Mouse (Mus musculus): ENCODE data around the gene Mlst8.

GRCm38 (mm10) chr17:24475586-24475985, 3.3 kb downstream of the Mlst8 start:
- TF ChIP-seq GATA1 (IDR thresholded peaks at IDR 0.05; ENCODE audit: low read length) (no peak), TAL1 (IDR thresholded peaks at IDR 0.05; ENCODE audit: low read length) (no peak)

All from erythroblast, embryonic 14.5 days (primary cell).